Mouse (Mus musculus) C2C12 (cell line): Measurements from ENCODE around the gene Drap1.

ENCODE experiments used
- CTCF ChIP-seq: IDR thresholded peaks from one replicate; pipeline ENCODE4 v1.5.1; 2011; ENCODE audit not compliant: control insufficient read depth, insufficient read depth, insufficient read length
- FOSL1 ChIP-seq: IDR thresholded peaks from one replicate; pipeline ENCODE4 v1.8.0; 2011; ENCODE audit warnings: mild to moderate bottlenecking, low read length; ENCODE audit not compliant: poor library complexity, insufficient read depth, severe bottlenecking
- MAX ChIP-seq: IDR thresholded peaks from one replicate; pipeline ENCODE4 v1.6.1; 2011; ENCODE audit warnings: mild to moderate bottlenecking, control low read depth
- MYOD1 ChIP-seq: IDR thresholded peaks from one replicate; pipeline ENCODE4 v1.6.1; 2011; ENCODE audit warnings: low read depth; ENCODE audit not compliant: control insufficient read depth, insufficient read length
- USF1 ChIP-seq: IDR thresholded peaks from one replicate; pipeline ENCODE4 v1.6.1; 2011; ENCODE audit warnings: low read depth, mild to moderate bottlenecking, control low read depth, moderate library complexity

- TF ChIP-seq CTCF (no peak), MYOD1 (no peak), USF1 (no peak), MAX (no peak), FOSL1 (no peak)
Measured at GRCm38 (mm10) chr19:5377446-5377845, 47.3 kb downstream of the Drap1 start.
